Mouse (Mus musculus) E14TG2a.4 (cell line): ENCODE measurements around the gene Tbc1d1.

ENCODE experiments used
- CTCF ChIP-seq: conservative IDR thresholded peaks from 2 replicates; pipeline ENCODE4 v1.5.1; 2014; ENCODE audit warnings: low read length
- NANOG ChIP-seq: IDR thresholded peaks from 2 replicates; pipeline ENCODE4 v1.6.1; 2014; ENCODE audit warnings: borderline replicate concordance, low read length, mixed read lengths
- POU5F1 ChIP-seq: IDR thresholded peaks from 2 replicates; pipeline ENCODE4 v1.6.1; 2014; ENCODE audit warnings: low read length, borderline replicate concordance

GRCm38 (mm10) chr5:64386996-64387395, 230.9 kb downstream of the Tbc1d1 start:
- TF ChIP-seq CTCF: no peak
- TF ChIP-seq POU5F1: no peak
- no peak for TF ChIP-seq NANOG
